Mouse (Mus musculus): ENCODE measurements at regions not wholly inside any gene's neighbourhood (a gene's known extent, or its start where the extent isn't known, plus 50 kb on each side); places are given as distances from the start of the nearest gene placed in this dataset.

DNA sequence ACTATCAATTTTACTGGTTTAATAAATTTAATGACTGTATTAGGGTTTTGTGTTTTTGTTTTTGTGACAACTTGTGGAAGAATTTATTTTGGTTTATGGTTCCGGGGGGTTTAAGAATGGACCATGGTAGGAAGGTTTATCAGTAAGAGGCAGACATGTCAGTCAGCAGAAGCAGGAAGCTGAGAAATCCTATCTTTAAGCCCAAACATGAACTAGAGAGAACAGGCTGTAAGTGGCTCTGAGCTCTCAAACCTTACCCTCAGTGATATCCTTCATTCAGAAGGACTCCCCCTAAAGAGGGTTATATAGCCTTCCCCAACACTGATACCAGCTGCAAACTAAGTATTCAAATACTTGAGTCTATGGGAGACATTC is 170.8 kb downstream of the Btg1 start:
- no peak for DNase-seq

DNA sequence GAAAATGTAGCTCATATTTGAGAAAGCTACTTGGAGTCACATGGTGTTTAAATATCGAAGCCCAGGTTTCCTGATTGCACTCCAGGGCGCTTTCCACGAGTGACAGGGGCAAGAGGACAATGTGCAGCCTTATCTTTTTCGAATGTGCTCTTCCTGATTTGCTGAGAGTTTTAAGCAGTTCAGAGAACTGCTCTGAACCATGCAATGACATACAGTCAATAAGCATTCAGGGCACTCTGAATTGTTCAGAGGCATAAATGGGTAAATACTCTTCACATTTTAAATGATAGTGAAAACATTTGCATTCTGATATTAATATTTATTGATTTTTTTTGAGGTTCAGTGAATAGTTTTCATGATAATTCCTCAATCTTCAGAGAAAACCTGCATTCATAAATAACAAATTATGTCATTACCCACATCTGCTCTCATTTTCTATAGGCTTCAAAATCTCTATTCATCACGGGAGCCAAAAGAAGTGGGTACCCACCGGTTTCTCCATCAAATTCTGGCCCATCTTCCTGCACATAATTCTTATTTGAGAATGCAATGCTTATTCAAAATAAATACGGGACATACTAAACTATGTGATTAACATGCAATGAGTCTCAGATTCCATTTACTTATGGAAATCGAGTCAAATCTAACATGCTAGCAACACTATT is 171.7 kb downstream of the Btg1 start:
- no peak for DNase-seq

DNA sequence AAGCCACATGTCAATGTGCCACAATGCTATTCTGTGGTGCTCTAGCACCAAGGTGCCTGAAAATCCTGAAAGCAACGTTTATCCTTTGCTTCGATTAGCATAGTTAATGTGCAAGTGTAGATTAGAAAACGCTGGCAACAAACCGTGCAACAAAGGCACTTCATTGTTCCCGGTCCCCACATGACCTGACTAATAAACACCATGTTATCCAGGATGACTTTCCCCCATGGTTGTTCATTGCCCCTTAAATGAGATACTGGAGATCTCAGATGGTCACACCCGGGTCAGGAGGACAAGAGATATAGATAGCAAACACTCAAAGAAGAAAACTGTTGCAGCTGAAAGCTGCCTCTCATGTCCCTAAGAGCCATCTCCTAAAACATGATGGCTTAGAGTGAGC is 180.3 kb downstream of the Btg1 start:
- no peak for DNase-seq

DNA sequence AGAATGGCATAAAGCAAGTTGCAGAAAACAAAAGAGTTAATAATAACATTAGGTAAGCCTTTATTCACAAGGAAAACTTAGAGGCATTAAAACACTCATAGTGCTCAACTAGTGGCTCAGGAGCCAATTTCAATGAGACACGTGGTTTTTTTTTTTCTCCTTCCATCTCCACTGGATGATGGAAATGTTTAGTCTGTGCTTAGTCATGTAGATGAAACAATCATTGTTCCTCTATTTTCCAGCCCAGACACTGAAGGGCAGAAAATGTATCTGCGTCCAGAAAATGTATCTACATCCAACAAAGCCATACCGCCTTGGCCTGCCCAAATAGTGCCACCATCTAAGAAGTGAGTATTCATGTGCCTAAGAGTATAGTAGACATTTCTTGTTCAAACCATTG is 184.0 kb downstream of the Btg1 start:
- DNase-seq, result no peak

DNA sequence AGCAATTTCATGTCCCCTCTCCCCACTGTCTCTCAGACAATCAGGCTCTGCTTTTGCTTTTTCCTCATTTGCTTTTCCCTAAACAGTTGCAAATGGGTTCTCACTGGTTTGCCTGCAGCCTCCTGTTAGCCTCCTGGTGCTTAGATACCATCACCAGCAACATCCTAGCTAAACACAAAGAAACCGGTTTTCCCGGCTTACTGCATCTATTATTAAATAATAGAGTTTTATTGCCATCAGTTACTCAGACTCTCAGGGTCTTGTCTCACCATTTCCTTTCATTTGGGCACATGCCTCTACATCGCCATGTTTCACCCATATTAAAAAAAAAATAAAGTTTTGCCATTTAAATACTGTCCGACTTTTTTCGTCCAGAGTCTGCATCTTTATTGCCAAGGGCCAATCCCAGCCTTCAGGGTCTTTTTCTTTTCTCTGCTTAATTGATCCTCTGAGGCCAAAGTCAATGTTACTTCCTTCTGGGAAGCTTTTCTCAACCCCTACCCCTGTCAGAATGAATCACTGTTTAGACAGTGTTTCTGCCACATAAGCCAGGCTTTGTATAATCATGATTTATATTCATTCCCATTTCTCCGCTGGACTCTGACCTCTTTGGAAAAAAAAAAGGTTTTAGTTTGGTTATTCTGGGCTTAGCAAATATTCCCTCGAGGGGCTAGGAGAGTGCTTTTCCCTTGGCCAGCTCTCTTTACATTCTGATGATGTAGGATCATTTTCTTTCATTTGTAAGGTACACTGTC is 187.4 kb downstream of the Btg1 start:
- DNase-seq, result no peak

DNA sequence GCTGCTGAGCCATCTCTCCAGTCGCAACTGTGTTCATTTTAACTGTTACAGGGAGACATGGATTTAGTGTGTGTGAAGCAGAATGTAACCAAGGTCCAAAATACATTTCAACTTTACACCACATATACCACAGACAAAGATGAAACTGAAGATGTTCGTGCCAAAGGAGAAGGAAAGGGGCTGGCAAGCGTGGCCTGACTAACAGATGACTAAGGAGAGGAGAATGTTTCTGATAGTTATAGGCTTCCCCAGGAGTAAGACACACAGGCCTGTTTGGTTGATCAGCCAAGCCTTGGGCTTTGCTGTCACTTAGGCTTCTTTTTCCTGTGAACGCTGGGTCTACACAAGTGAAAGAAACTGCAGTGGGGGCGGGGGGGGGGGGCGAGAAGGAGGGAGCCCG is 189.8 kb downstream of the Btg1 start:
- no peak for DNase-seq

DNA sequence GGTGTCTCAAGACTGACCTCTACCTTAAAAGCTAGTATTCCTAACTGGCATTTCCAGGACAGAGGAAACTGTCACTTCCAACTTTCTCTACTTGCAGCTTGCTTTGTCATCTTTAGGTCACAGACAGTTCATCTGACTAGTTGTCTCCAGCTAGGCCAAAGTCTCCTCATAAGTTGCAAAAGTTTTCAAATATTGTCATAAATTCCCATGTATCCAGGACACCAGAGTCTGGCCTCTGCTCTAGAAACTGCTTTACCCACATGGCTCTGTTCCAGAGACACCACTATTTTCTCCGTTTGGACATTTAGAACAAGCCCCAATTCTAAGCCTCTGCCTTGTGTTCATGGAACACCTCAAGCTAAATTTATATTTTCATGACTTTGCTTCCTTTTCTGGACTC is 205.0 kb downstream of the Btg1 start:
- DNase-seq, result no peak

DNA sequence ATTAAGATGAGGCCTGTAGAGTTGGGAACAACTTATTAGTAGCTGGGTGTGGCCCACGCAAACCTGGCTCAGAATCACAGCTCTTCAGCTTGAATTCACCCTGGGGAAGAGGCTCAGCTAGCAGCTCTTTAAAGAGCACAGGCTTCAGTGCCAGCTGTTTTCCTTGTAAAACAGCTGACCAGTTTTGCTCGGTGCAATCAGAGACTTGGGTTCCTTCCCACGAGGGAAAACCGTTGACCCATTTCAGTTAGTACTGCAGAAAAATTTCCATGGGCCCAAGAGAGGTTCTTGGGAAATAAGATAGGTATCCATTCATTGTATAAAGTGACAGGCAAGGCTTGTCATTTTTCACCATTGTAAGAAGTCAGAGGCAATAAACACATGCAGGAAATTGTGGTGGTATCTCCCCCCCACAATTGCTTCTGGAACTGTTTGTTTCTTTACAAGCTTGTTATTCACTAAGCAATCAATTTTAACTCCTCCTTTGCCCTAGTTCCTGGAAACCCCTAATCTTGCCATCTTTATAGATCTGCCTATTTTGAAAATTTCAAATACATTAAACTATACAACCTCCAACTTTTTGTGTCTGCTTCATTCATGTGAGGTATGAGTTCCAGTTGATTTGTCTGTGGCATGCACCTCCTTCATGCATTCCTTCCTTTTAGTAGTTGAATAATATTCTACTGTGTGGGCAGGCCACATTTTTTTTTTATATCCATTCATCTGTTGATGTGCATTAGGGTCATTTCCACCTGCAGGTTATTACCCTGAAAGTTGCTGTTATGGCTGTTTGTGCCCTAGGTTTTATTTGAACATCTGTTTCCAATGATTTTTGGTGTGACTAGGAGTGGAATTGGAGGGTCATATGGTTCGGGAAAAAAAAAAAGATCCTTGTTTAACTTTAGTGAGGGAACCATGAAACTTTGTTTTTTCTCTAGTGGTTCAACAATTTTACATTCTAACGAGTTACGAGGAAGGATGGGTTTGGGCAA is 205.8 kb downstream of the Btg1 start:
- DNase-seq, result peak; percentile 37

DNA sequence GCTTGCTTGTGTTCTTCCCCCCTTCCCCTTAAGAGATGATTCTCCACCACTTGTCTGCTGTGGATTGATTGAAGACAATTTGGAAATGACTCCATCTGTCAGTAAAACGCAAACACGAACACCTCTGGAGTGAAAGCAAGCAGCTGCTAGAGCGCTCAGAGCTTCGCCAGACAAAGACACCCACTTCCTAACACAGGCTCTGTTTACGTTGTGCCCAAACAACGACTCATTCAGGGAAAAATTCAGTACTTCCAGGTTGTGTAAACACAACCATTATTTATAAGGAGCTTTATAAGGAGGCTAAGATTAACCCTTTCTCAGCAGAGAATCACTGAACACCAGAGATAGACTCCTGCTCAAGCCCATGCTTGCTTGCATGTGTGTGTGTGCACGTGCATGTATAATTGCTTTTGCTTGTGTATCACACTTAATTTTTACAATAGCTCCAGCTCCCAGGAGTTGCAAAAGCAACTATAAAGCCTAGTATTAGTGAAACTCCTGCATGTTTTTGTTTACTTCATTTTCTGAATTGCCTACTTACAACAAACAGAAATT is 209.5 kb downstream of the Btg1 start:
- no peak for DNase-seq

DNA sequence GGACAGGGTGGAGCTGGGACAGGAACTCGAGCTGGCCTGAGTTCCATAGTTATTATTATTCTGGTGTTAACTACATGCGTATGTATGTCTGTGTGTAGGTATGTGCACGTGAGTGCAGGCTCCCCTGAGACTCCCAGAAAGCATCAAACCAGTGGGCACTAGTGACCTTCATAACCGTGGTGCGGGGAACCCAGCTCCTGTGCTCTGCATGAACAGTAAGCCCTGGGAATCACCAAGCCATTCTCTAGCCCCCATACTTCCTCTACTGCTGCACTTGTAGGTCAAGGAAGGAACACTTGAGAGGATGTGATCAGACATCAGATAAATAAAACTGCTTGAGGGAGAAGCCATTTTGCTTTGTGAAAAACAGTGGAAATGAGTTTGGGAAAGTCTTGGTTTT is 211.2 kb downstream of the Btg1 start:
- DNase-seq, result no peak

DNA sequence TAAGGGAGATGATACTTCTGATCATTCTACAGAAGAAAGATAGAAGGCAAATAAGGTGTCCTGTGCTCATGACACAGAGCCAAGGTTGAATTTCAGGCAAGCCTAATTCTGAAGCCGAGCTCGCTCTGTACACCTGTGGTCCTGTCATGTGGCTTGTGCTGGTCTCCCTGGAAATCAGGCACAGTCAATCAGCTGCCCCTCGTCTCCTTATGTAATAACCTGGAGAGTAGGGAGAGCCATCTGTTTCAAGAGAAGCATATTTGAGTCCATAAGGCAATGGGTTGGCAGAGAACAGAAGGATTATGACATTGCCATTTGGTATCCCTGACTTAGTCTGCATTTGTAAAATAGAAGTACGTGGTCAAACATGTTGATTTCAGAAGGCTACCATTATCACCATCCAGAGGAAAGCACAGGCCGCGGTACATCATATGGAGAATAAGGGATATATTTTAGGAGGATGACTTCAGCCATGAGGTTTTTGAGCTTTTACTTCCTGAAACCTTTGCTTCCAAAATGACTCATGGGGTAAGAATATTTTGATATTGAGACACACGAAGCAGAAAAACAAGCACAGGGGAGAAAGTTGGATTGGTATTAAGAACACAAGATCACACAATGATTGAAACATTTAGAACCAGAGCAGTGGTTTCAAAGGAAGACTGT is 211.9 kb downstream of the Btg1 start:
- no peak for DNase-seq

DNA sequence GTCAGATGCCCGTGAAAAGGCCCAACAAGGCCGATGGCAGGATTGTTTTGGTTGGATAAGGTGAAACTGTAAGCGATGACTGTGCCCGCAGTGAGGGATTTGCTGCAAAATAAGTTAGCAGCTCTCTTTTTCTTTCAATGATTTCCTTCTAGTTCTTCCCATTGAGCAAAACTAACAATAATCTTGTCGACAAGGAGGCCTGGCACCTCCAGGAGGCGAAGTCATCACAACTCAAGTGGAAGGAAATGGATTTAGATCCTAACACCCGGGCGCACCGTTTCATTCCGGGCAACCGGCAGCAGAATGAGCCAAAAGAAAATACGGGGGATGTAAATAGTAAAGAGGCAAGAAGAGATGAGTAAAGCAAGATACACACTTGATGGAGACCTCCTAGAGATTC is 214.3 kb downstream of the Btg1 start:
- DNase-seq, result no peak

DNA sequence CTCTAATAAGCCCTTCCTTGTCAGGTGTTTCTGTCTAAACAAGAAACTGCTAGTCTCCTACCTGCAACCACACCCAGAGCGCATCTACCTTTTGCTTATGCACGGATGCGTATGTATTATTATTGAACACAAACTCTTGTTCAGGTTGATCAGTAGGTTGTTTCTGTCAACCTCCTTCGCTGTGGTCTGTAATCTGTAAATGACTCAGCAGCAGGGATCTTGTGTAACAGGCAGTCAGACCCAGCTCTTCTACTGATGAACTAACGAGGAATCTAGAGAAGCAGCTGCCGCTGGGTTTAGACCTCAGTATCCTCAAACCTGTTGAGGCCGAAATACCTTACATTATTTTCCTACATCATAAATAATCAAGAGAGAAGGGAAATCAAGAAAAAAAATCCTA is 220.4 kb downstream of the Btg1 start:
- no peak for DNase-seq

DNA sequence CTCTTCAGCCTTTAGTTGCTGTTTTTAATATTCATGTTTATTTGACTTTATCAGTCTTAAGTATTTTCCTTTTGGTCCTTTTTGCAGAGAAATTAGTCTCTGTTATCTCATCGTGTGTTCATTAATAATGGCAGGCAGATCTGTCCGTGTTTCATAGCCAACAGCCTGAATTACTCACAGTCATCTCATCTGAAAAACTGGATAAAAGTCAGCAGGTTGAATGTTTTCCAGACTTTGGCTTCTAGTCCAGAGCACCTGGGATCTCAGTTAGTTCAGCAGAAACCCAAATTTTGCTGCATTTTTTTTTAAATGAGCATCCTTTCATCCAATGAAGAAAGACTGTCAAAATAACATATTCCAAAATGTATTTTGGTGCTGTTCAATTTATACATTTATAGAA is 224.3 kb downstream of the Btg1 start:
- no peak for DNase-seq

DNA sequence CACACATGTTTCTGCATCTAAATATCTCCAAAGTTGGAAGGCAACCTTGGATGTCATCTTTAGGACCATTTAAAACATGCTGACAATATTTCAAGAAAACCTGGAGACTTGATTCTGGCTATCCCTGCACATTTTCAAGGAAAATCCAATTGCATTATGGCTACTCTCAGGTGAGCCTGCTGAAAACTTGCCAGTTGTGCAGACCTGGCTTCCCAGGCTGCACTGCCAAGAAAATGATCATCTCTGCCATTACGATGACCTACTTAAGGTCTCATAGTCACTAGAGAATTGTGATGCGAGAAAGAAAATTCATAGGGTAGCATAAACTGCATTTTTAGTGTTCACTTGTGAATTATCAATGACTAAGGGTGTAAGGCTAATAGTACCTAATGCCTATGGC is 225.2 kb downstream of the Btg1 start:
- DNase-seq, result no peak

DNA sequence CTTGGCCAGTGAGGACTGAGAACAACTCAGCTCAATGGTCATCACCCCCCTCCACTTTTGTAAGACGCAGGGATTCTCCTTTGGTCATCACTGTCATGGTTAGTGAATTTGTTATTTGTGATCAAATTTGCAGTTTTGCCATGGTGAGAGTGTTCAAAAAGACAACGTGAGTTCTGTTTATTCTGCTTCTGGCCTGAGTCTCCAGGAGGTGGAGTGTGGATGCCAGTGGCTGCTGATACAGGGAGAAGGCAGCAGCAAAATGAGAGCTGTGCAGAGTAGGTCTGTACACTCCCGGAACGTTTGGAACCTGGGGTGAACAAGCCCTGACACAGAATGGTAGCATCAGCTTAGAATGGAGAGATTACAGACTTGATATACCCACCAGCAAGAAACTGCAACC is 229.1 kb downstream of the Btg1 start:
- DNase-seq, result no peak

DNA sequence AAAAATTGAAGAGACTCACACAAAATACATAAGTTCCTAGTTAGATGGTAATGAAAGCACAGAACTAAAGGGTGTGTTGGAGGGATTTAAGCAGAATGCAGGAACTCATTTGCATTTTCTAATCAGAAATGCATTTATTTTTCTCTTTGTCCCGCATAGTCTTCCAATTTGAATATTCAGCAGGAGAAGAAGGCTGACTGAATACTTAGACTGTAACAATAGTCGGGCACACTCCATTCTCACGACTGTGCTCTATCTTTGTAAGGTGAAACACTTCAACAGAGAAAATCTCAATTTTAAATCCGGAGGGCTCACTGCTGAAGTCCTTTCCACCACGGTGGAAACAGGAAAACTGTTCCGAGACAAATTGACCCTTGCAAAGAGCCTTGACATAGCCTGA is 230.2 kb downstream of the Btg1 start:
- no peak for DNase-seq

DNA sequence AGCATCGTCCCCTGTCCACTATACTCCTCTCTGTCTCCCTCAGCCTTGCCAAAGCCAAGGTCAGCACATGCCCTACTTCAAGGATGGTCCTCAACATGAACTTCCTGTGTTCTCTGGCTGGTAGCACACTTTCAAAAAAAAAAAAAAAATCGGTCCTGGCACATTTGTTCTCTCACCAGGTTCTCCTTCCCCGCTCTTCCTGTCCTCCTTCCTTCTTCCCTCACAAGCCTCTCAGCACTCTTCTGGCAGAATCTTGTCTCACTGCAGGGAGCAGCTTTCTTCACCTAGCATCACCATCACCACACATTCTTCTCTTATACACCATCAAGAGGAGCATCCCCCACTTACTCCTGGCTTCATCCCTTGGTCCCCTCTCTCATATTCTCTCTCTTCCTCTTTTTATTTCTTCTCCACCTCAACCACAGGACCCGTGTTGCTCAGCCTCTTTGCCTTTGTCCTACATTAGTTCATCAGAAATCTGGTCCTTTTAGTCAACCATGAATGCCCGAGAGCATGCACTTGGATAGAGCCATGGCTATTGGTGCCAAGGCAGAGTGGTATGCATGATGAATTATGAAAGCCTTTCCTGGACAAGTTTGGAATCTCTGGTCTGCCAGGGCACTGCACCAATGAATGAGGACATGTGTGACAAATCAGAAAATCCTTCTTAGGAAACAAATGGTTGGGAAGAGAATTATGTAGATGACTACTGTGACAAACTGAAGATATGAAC is 230.8 kb downstream of the Btg1 start:
- DNase-seq, result peak; percentile 26

DNA sequence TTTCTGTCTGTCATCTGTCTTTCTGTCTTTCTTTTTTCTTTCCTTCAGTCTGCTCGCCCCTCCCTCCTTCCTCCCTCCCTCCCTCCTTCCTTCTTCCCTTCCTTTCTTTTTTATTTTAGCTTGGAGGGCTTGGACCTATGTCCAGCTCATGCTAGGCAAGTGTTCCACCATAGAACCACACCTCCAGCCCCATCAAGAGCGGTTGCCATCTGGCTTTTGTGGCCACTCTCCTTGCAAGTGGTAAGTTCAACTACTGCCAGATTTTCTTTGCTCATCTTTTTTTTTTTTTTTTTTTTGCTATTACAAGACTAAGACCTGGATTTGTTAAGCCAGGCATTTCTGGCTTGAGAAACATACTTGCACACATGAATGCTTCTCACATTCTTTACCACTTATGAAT is 231.7 kb downstream of the Btg1 start:
- DNase-seq, result no peak

DNA sequence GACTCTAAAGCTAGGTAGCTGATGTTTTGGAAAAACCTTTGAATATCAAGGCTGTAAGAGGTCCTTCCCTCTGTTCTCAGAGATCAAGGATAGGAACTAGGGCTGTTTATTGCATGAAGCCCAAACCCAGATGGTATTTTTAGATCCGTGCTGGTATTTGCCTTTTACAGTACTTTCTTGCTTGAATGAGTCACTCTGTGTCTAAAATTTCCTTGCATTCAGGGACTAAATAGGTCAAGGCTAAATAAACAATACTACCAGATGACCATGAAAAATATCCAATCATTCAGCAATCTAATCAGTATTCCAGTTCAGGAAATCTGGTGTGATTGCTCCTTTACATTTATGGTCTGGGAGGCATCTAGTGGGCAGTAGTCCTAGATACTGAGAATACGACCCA is 243.6 kb downstream of the Btg1 start:
- no peak for DNase-seq

DNA sequence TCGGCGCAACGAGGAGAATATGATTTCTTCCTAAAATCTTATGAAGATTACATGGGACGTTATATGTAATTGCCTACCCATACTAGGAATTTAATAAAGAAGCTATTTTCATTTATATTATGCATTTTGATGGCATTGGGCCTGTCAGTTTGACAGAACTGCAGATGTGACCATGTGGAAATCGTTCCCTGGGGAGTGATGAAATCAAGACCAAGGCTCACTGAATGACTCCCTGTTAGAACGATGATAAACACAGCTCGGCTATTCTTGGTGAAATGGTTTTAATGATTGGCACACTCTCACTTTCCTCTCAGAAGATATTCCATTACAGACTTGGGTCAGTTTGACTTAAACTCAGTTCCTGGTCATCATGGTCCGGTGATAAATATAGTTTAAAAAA is 246.4 kb downstream of the Btg1 start:
- no peak for DNase-seq

DNA sequence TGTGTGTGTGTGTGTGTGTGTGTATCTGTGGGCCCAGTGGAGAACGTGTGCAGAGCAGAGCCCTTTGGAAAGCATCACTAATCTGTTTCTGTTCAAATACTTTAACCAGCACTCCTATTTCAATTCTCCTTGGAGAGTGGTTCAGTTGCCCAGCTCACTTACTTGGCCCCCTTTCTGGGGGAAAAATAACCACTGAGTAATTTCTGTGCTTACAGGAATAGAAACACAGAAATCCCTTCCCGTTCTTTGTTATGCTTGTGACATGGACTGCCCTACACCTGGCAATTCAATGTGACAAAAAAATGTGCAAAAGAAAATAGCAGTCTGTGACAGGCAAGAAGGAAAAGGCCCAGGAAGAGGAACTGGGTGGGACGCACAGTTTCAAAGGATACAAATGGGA is 249.7 kb downstream of the Btg1 start:
- peak; percentile 30 for DNase-seq
